Mouse (Mus musculus) testis, adult 2 months (tissue): ENCODE data around the gene Astn2. TPM values are rescaled to one million over a fixed set of nuclear protein-coding genes. Genes with fewer than 3 reads are reported as not detected.

Source experiments
- H3K27ac ChIP-seq: fragments of 200-500 bp; 2 replicates; pipeline ENCODE4 v1.5.1; 2012; ENCODE audit warnings: low read depth, low read length; ENCODE audit not compliant: control insufficient read depth, insufficient read depth
- H3K27me3 ChIP-seq: fragments of 200-500 bp; 2 replicates; pipeline ENCODE4 v1.6.1; 2012; ENCODE audit warnings: mild to moderate bottlenecking, low read length, moderate library complexity; ENCODE audit not compliant: control insufficient read depth, insufficient read depth
- H3K36me3 ChIP-seq: fragments of 200-500 bp; 2 replicates; pipeline ENCODE4 v1.6.1; 2012; ENCODE audit warnings: mild to moderate bottlenecking, low read length; ENCODE audit not compliant: control insufficient read depth, insufficient read depth
- H3K4me1 ChIP-seq: fragments of 200-500 bp; 2 replicates; pipeline ENCODE4 v1.6.1; 2012; ENCODE audit warnings: low read length; ENCODE audit not compliant: control insufficient read depth, insufficient read depth
- H3K4me3 ChIP-seq: fragments of 200-500 bp; 2 replicates; pipeline ENCODE4 v1.5.1; 2012; ENCODE audit warnings: low read depth, mild to moderate bottlenecking, low read length, moderate library complexity, mixed read lengths; ENCODE audit not compliant: control insufficient read depth
- CTCF ChIP-seq: fragments of 200-500 bp; IDR thresholded peaks from 2 replicates; pipeline ENCODE4 v1.5.1; 2012; ENCODE audit warnings: low read depth, mild to moderate bottlenecking, inconsistent platforms, low read length, moderate library complexity; ENCODE audit not compliant: control insufficient read depth, insufficient read depth, insufficient replicate concordance
- POLR2A ChIP-seq: fragments of 200-500 bp; IDR thresholded peaks from 2 replicates; pipeline ENCODE4 v1.6.1; 2012; ENCODE audit warnings: low read depth, mild to moderate bottlenecking, inconsistent platforms, low read length, moderate library complexity; ENCODE audit not compliant: control insufficient read depth
- polyA plus RNA-seq: library from polyadenylated mRNA; depleted of rRNA; stranded (reverse); fragments of >200 nt; gene quantifications from 2 replicates; pipeline ENCODE4 v1.2.3, GENCODE M21; 2012

Gene Astn2
- polyA plus RNA-seq, 1 experiment = 0.20 TPM

- no peaks in the 10 kb centered on the region for H3K27me3 ChIP-seq
- TF ChIP-seq CTCF (no peak), POLR2A (no peak)
Measured at GRCm38 (mm10) chr4:65752941-65753340, 651.5 kb downstream of the Astn2 start.

DNA sequence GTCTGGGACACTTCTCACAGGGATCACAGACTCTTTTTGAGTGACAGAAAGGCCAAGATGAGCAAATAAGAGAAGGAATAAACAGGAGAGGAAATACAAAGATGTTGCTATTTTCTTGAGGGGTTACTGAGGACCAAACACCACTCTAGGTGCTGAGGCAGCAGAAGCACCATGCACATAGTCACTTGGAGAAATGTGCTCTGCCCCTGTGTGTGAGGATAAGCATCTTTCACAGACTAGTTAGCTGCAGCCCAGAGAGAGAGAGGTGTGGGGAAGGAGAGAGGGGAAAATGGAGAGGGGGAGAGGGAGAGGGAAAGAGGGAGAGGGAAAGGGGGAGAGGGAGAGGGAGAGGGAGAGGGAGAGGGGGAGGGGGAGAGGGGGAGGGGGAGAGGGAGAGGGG is 659.6 kb downstream of the Astn2 start:
- no peaks in the 10 kb centered on the region for H3K36me3 ChIP-seq
- H3K27me3 ChIP-seq = no peaks in the 10 kb centered on the region
- H3K27ac ChIP-seq = no peak overlapping the region
- no peak for TF ChIP-seq CTCF
- no peak for TF ChIP-seq POLR2A
- no peaks in the 10 kb centered on the region for H3K4me1 ChIP-seq
- H3K4me3 ChIP-seq = no peak overlapping the region

More at GRCm38 (mm10) chr4:65752941-65753340, 651.5 kb downstream of the Astn2 start:
- H3K27ac ChIP-seq = no peak overlapping the region
- H3K4me1 ChIP-seq = no peaks in the 10 kb centered on the region
- H3K36me3 ChIP-seq = no peaks in the 10 kb centered on the region
- no peak overlapping the region for H3K4me3 ChIP-seq

- Histone ChIP-seq H3K36me3 (no peaks in the 10 kb centered on the region), H3K27me3 (no peaks in the 10 kb centered on the region), H3K4me1 (no peaks in the 10 kb centered on the region), H3K4me3 (no peak overlapping the region), H3K27ac (no peak overlapping the region)
- TF ChIP-seq CTCF = no peak
- TF ChIP-seq POLR2A = no peak
Measured at GRCm38 (mm10) chr4:65744088-65744610, 660.3 kb downstream of the Astn2 start.

GRCm38 (mm10) chr4:65743160-65743691 is 661.2 kb downstream of the Astn2 start:
- TF ChIP-seq CTCF (no peak), POLR2A (no peak)

GRCm38 (mm10) chr4:65724414-65724813 is 680.0 kb downstream of the Astn2 start:
- H3K27ac ChIP-seq = no peak overlapping the region
- TF ChIP-seq POLR2A (no peak), CTCF (no peak)
- H3K4me1 ChIP-seq = no peaks in the 10 kb centered on the region
- no peaks in the 10 kb centered on the region for H3K27me3 ChIP-seq
- no peaks in the 10 kb centered on the region for H3K36me3 ChIP-seq
- no peak overlapping the region for H3K4me3 ChIP-seq

More at GRCm38 (mm10) chr4:65743160-65743691, 661.2 kb downstream of the Astn2 start:
- no peaks in the 10 kb centered on the region for H3K36me3 ChIP-seq
- no peak overlapping the region for H3K4me3 ChIP-seq
- no peaks in the 10 kb centered on the region for H3K4me1 ChIP-seq
- no peak overlapping the region for H3K27ac ChIP-seq
- no peaks in the 10 kb centered on the region for H3K27me3 ChIP-seq

GRCm38 (mm10) chr4:65719610-65720009 is 684.8 kb downstream of the Astn2 start:
- TF ChIP-seq POLR2A (no peak), CTCF (no peak)
- H3K27ac ChIP-seq = no peak overlapping the region
- H3K36me3 ChIP-seq = no peaks in the 10 kb centered on the region
- H3K4me3 ChIP-seq = no peak overlapping the region
- H3K27me3 ChIP-seq = no peaks in the 10 kb centered on the region
- H3K4me1 ChIP-seq = no peaks in the 10 kb centered on the region

DNA sequence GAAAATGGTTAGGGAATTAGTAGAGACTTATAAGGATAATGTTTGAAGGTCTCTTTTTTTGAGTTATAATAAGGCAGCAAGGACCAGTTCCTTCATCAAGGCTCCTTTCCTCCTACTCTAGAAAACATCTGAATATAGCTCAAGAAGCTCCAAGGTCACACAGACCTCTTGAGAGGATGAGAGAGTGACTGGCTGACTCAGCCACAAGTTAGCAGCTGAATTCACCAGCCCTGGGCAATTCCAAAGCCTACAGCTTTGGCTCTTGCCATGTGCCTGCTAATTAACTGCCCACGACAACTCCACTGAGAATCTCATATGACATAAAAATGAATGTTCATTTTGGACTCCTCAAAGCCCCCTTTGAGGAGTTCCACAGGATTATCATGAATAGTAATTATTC is 686.5 kb downstream of the Astn2 start:
- no peaks in the 10 kb centered on the region for H3K27me3 ChIP-seq
- no peak for TF ChIP-seq CTCF
- TF ChIP-seq POLR2A = no peak

GRCm38 (mm10) chr4:65716086-65716485 is 688.3 kb downstream of the Astn2 start:
- Histone ChIP-seq H3K4me1 (no peaks in the 10 kb centered on the region), H3K27me3 (no peaks in the 10 kb centered on the region), H3K27ac (no peak overlapping the region), H3K36me3 (no peaks in the 10 kb centered on the region), H3K4me3 (no peak overlapping the region)
- TF ChIP-seq CTCF (no peak), POLR2A (no peak)

More for the DNA sequence above, 686.5 kb downstream of the Astn2 start:
- Histone ChIP-seq H3K36me3 (no peaks in the 10 kb centered on the region), H3K4me1 (no peaks in the 10 kb centered on the region), H3K27ac (no peak overlapping the region), H3K4me3 (no peak overlapping the region)
